Mouse (Mus musculus) brown adipose tissue, adult 24 weeks (tissue): ENCODE data around the gene 3110082I17Rik. TPM values are rescaled to one million over a fixed set of nuclear protein-coding genes. Genes with fewer than 3 reads are reported as not detected.

Experiments
- H3K27ac ChIP-seq: fragments of 200-500 bp; replicated peaks from 2 replicates; pipeline ENCODE4 v1.5.1; 2012; ENCODE audit warnings: low read depth, mild to moderate bottlenecking, low read length
- H3K4me1 ChIP-seq: fragments of 200-500 bp; 2 replicates; pipeline ENCODE4 v1.6.1; 2012; ENCODE audit warnings: low read length, mixed read lengths; ENCODE audit not compliant: control insufficient read depth, insufficient read depth, insufficient read length
- H3K4me3 ChIP-seq: fragments of 200-500 bp; 2 replicates; pipeline ENCODE4 v1.5.1; 2012; ENCODE audit warnings: low read depth, mild to moderate bottlenecking, low read length, moderate library complexity; ENCODE audit not compliant: insufficient read depth
- polyA plus RNA-seq: library from polyadenylated mRNA; stranded (reverse); fragments of >200 nt; gene quantifications from 2 replicates; pipeline ENCODE4 v1.2.4, GENCODE M21; 2012; ENCODE audit not compliant: missing spikeins, insufficient read depth, insufficient read length

Gene 3110082I17Rik
- polyA plus RNA-seq, 1 experiment = 6.0 TPM

DNA sequence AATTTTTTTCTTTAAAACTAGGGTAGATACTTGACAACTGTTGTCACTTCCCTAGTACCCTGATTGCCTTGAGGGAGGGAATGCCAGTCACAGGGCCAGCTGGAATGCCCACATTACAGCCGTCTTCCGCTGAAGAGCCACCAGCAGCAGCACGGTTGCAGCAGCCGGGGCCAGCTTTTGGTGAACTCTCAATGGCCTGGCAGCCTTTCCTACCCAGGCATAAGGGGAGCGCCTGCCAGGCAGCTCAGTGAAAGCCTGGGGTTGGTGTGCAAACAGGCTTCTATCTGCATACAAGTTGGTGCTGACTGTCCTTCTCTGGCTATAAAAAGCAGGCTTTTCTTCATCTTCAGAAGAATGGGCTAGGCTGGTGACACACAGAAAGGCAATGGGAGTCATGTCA is 19.9 kb downstream of the 3110082I17Rik start:
- no peaks in the 10 kb centered on the region; the same call in 1 of the 2 replicates for H3K4me1 ChIP-seq
- no peak overlapping the region for H3K27ac ChIP-seq
- H3K4me3 ChIP-seq = no peak overlapping the region

DNA sequence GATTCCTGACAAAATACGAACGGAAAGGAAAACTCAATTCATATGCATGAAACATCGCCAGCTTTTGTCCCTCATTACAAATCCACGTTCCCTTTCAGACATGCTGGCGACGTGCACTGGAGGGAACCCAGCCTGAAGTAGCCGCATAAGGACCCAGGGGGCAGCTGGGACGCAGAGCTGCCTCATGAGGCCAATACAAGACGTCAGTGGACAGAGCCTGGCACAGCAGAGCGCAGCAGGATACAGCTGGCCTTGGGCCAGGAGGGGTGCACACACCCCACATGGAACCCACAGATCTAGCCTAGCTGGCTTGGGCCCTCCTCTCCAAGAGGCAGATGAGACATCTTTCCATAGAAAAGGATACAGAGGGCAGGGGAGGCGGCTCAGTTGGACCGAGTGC is 21.9 kb downstream of the 3110082I17Rik start:
- H3K27ac ChIP-seq = no peak overlapping the region
- H3K4me1 ChIP-seq = no peaks in the 10 kb centered on the region; the same call in 1 of the 2 replicates
- no peak overlapping the region for H3K4me3 ChIP-seq

DNA sequence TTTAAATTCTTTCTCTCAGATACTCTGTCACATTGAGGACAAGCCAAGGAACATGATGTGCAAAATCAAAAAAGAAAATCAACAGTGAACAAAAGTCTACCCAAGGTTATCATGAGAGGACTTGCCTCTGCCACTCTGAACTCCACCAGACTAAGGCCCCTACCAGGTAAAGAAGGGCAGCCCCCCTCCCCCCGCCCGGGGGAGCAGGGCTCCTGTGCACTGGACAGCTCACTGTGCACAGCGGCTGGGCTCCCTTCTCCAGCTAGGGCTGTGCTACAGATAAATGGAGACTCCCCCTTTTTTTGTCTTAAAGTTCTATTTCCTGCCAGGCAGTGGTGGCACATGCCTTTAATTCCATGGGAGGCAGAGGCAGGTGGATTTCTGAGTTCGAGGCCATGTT is 22.6 kb downstream of the 3110082I17Rik start:
- no peak overlapping the region for H3K4me3 ChIP-seq
- peak overlapping the region; percentile 12 for H3K27ac ChIP-seq
- no peaks in the 10 kb centered on the region; the same call in 1 of the 2 replicates for H3K4me1 ChIP-seq

DNA sequence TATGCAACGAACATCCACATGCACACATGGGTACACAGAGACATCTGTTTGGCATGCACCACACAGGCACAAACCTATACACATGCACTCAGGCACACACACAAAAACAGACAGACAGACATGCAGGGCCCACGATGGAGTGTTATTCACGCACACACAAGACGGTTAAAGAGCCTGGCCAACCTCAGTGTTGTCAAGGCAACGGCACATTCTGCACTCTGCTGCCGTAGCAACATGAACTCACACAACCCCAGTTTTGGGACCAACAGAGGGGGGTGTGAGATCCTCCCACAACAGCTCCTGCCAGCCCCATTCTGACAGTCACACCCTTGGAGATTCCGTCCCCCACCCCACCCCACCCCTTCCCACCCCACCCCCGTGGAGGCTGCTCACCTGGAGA is 25.4 kb downstream of the 3110082I17Rik start:
- Histone ChIP-seq H3K27ac (no peak overlapping the region), H3K4me1 (no peaks in the 10 kb centered on the region; the same call in 1 of the 2 replicates), H3K4me3 (no peak overlapping the region)

GRCm38 (mm10) chr5:139433842-139434568 is 26.3 kb downstream of the 3110082I17Rik start:
- peak overlapping the region; percentile 25; the same call in 1 of the 2 replicates for H3K27ac ChIP-seq

DNA sequence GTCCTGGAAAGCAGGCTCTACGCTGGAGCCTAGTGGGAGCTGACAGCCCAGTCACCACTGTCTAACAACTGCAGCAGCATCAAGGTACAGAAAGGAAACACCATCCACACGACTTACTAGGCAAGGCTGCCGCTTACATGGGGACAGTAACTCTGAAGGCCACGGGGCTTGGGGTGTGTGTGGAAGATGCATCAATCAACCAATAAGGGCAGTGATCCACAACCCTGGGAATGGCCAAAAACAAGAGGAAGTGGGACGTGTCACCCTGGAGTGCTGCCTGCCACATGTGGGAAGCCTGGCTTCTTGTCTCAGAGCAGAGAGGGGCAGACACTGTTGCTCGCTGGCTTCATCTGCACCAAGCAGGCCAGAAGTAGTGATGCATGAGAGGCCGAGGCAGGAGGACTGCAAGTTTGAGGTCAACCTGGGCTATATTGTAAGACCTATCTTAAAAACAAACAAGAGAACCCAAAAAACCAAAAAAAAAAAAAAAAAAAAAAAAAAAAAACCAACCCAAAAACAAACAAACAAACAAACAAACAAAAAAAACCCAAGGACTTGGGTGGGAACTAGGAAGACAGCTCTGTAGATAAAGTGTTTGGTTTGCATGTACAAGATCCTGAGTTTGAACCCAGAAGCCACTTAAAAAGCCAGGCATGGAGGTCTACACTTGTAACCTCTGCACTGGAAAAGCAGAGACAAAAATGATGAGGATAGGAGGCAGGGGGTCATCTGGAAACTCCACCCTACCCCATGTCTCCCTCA is 27.4 kb downstream of the 3110082I17Rik start:
- H3K4me3 ChIP-seq = no peak overlapping the region
- H3K27ac ChIP-seq = peak overlapping the region; percentile 51
- no peaks in the 10 kb centered on the region; the same call in 1 of the 2 replicates for H3K4me1 ChIP-seq

More at GRCm38 (mm10) chr5:139433842-139434568, 26.3 kb downstream of the 3110082I17Rik start:
- no peak overlapping the region for H3K4me3 ChIP-seq
- H3K4me1 ChIP-seq = no peaks in the 10 kb centered on the region; the same call in 1 of the 2 replicates

DNA sequence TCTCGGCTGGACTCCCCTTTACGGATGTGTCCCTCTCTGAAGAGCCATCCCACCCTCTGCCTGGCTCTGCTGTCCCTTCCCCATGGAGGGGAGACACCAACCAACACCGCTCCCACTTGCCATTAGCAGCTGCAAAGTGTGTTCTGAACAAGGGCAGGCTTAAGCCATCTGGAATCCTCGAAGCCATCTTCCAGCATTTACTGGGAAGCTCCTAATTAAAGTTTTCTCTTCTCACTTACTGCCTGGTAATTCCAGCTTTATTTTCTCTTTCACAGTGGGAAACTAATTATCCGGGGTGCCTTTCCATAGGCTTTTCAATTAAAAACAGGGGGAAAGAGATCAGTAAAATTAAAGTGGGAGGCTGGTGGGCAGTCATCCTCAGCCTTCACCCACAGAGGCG is 28.0 kb downstream of the 3110082I17Rik start:
- Histone ChIP-seq H3K4me1 (no peaks in the 10 kb centered on the region; the same call in 1 of the 2 replicates), H3K4me3 (no peak overlapping the region)

DNA sequence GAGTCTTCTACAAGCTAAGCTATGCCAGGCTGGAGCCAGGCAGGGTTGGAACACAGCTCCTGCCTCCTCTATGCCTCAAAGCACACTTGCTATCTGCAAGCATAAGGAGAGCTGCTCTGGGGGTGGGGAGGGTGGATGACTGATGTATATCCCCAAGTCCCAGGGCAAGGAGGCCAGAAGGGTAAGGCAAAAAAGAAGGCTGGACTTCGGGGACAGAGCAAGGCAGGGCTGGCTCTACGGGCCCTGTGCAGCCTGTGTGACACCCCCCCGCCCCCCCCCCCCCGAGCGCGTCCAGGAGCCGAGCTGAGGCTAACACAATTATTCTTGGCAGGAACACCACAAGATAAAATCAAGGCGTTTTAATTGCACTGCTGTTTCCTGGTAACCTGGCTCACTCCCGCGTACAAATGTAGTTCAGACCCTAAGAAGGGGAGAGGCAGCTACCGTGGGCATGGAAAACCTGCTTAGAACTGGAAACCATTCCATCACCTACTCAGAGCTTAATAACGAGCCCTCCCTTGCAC is 30.4 kb downstream of the 3110082I17Rik start:
- Histone ChIP-seq H3K27ac (no peak overlapping the region), H3K4me1 (no peaks in the 10 kb centered on the region; the same call in 1 of the 2 replicates), H3K4me3 (no peak overlapping the region)

More for the DNA sequence above, 28.0 kb downstream of the 3110082I17Rik start:
- H3K27ac ChIP-seq = peak overlapping the region; percentile 5

DNA sequence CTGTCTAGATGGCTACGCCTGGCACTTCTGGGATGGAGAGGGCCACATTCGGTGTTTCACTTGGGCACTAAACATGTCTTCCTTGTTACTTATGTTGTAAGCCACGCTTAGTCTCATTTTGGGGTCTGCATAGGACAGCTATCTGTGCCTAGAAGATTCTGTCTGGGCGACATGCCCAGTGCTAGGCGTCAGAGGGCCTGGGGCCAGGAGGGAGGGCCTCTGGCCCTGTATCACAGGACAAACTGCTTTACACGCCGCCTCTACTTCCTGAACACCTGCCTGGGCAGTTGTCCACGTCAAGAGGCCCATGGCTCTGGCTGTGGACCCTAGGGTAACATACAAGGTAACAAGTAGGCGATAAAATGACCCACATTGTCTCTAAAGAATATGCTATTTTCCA is 32.3 kb downstream of the 3110082I17Rik start:
- Histone ChIP-seq H3K4me1 (no peaks in the 10 kb centered on the region), H3K4me3 (no peak overlapping the region), H3K27ac (no peak overlapping the region)

- H3K27ac ChIP-seq = no peak overlapping the region
- H3K4me3 ChIP-seq = no peak overlapping the region
- no peaks in the 10 kb centered on the region for H3K4me1 ChIP-seq
These were observed 33.3 kb downstream of the 3110082I17Rik start for GRCm38 (mm10) chr5:139427001-139427400.

DNA sequence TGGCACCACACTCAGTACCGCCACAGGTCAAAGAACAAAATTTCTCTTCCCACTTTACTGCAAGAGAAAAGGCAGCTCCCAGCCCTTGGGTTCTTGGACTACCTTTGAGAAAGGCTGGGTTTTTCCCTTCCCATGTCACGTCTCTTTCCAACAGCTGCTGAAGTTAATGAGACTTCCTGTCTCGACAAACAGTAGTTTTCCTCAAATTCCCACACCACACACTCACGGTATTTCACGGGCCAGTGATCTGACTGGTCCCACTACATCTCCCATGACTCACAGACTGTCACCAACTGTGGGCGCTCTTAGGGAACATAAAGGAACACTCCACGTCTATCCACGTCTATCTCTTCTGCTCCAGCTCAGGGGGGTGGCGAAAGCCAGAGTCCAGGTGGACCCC is 35.1 kb downstream of the 3110082I17Rik start:
- Histone ChIP-seq H3K4me1 (no peaks in the 10 kb centered on the region), H3K27ac (no peak overlapping the region), H3K4me3 (no peak overlapping the region)

- H3K4me3 ChIP-seq = peak within 1 kb of the TSS; percentile 39
- no peaks in the 10 kb centered on the region for H3K4me1 ChIP-seq
- H3K27ac ChIP-seq = 0 out of 2 replicates have a peak within 1 kb of the TSS, but pooled peaks have one; percentile 12
These were observed 37.1 kb downstream of the 3110082I17Rik start, which contains the start of gene Gper1 for GRCm38 (mm10) chr5:139423026-139423865. Gper1 (plus strand) TSS chr5:139423151.

GRCm38 (mm10) chr5:139418633-139419032 is 41.7 kb downstream of the 3110082I17Rik start:
- Histone ChIP-seq H3K4me3 (no peak overlapping the region), H3K4me1 (no peaks in the 10 kb centered on the region), H3K27ac (no peak overlapping the region)

DNA sequence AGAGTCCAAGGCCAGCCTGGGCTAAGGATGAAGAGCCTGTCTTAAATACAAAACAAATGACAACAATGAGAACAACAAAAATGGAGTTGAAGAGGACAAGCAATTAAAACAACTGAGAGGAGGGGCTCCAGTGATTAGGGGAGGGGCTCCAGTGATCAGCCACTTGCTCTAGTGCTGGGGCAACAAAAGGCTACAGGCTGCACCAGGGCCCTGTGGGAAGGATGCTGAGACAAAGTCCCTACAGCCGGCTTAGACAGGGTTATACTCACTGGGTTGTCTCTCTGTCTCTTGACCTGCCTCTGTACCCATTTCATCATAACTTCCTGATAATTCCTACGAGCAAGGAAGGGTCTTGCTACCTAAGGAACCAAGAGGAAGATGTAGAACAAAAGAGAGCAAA is 42.2 kb downstream of the 3110082I17Rik start:
- H3K4me1 ChIP-seq = no peaks in the 10 kb centered on the region
- H3K27ac ChIP-seq = no peak overlapping the region
- H3K4me3 ChIP-seq = no peak overlapping the region
